In genomic region chr19:27491873-27492272, GRCm38 (mm10) we compare ENCODE assay signal across 7 mouse cellular contexts.
"Had no signal": no experiment of that assay in that cellular context is flagged by ENCODE, and none has a peak within 500 bp of the region (broad histone marks: within the 10 kb centered on the region; RNA-seq: fewer than 3 reads in every experiment).

No protein-coding gene starts in this region.

- DNase-seq: left cerebral cortex, postnatal 4 days; right cerebral cortex, postnatal 14 days; thymus, adult 2 months; thymus, postnatal 25 days had no signal

- ATAC-seq: intestine, embryonic 16.5 days; liver, embryonic 12.5 days; midbrain, embryonic 16.5 days had no signal
